In genomic region chr19:5828155-5828554, GRCm38 (mm10) we compare ENCODE assay signal across 22 mouse cellular contexts. TPM values are rescaled to one million over a fixed set of nuclear protein-coding genes. Genes with fewer than 3 reads are reported as not detected.
DNase-seq lines count a peak whose midpoint lies in the region; TF ChIP-seq lines count a peak whose summit lies in the region.
"Had no signal": no experiment of that assay in that cellular context is flagged by ENCODE, and none has a peak within 500 bp of the region (broad histone marks: within the 10 kb centered on the region; RNA-seq: fewer than 3 reads in every experiment).

No protein-coding gene starts in this region.

- no peak for DNase-seq in heart, adult 2 months
- no peak for DNase-seq in heart, postnatal 14 days
- DNase-seq in kidney, adult 2 months, result peak; percentile 32
- no peak for DNase-seq in kidney, postnatal 4 days
- DNase-seq in adipocyte (ENCODE audit: low spot score), result peak; percentile 46
- no peak for DNase-seq in Muller cell, postnatal 12 days (ENCODE audit: inconsistent ontology term)
- DNase-seq: cerebellum, adult 2 months; cerebellum, postnatal 25 days; heart, postnatal 36 days; lung, postnatal 14 days; thymus, adult 18-20 months; thymus, postnatal 4 days had no signal

- no peak overlapping the region for H3K4me3 ChIP-seq in heart, adult 2 months
- H3K4me3 ChIP-seq in kidney, adult 2 months (ENCODE audit: insufficient read depth, low read depth, low read length), result no peak overlapping the region
- no peak overlapping the region for H3K4me3 ChIP-seq in macrophage (ENCODE audit: inconsistent target)
- H3K4me3 ChIP-seq: embryonic facial prominence, embryonic 12.5 days; erythroblast, embryonic 14.5 days; forebrain, embryonic 13.5 days; hindbrain, embryonic 13.5 days; limb, embryonic 10.5 days; midbrain, embryonic 12.5 days; stomach, embryonic 15.5 days had no signal

- TF ChIP-seq EP300 in heart, adult 2 months (IDR thresholded peaks at IDR 0.05; ENCODE audit: insufficient read depth, low read depth, low read length), result no peak

- TF ChIP-seq CTCF in heart, adult 2 months (IDR thresholded peaks at IDR 0.05), result no peak
- TF ChIP-seq CTCF in kidney, adult 2 months (conservative IDR thresholded peaks at IDR 0.05; ENCODE audit: insufficient read depth, insufficient read length, low read depth, low read length), result no peak

- H3K27ac ChIP-seq in heart, adult 2 months, result peak overlapping the region; percentile 72
- peak overlapping the region; percentile 37; the same call in 1 of the 2 replicates for H3K27ac ChIP-seq in kidney, adult 2 months (ENCODE audit: insufficient read depth, low read depth, low read length)
- H3K27ac ChIP-seq in macrophage, result 0 out of 2 replicates have a peak overlapping the region, but pooled peaks have one; percentile 0
- H3K27ac ChIP-seq: embryonic facial prominence, embryonic 12.5 days; forebrain, embryonic 13.5 days; hindbrain, embryonic 13.5 days; limb, embryonic 10.5 days; liver, embryonic 14.5 days; midbrain, embryonic 12.5 days had no signal

- peaks cover 35% of the 10 kb centered on the region for H3K4me1 ChIP-seq in heart, adult 2 months (ENCODE audit: control insufficient read depth, insufficient read depth, low read length)
- H3K4me1 ChIP-seq in kidney, adult 2 months (ENCODE audit: control insufficient read depth, insufficient read depth, low read length), result peaks cover 44% of the 10 kb centered on the region

- H3K27me3 ChIP-seq in heart, adult 2 months (ENCODE audit: control insufficient read depth, insufficient read depth, low read length), result no peaks in the 10 kb centered on the region
- no peaks in the 10 kb centered on the region for H3K27me3 ChIP-seq in kidney, adult 2 months (replicated peaks; ENCODE audit: control insufficient read depth, insufficient read depth, low read length)
- H3K27me3 ChIP-seq: embryonic facial prominence, embryonic 12.5 days; forebrain, embryonic 13.5 days; hindbrain, embryonic 13.5 days; Patski; stomach, embryonic 15.5 days had no signal

- H3K36me3 ChIP-seq in heart, adult 2 months (ENCODE audit: control insufficient read depth, insufficient read depth, low read length), result peaks cover 59% of the 10 kb centered on the region
- peaks cover 7% of the 10 kb centered on the region; the same call in 1 of the 2 replicates for H3K36me3 ChIP-seq in kidney, adult 2 months (ENCODE audit: control insufficient read depth, insufficient read depth, low read length)
- H3K36me3 ChIP-seq in macrophage (ENCODE audit: inconsistent target), result peaks cover 59% of the 10 kb centered on the region
- H3K36me3 ChIP-seq: embryonic facial prominence, embryonic 12.5 days; hindbrain, embryonic 13.5 days; limb, embryonic 10.5 days; midbrain, embryonic 12.5 days; stomach, embryonic 15.5 days had no signal

- intact Hi-C loops in heart, adult 2 months (cut with DNase I), result no loop called here
- intact Hi-C loops in heart, postnatal 14 days (cut with DNase I), result no loop called here

- 84% methylated on average over 3 of the region's 3 CpGs for WGBS in heart, adult 2 months
- 46% methylated on average over 3 of the region's 3 CpGs for WGBS in kidney, adult 2 months
- 86% methylated on average over 1 of the region's 3 CpGs for WGBS in macrophage (ENCODE audit: missing documents)

- no peak for TF ChIP-seq POLR2A in heart, adult 2 months (IDR thresholded peaks at IDR 0.05; ENCODE audit: insufficient read depth, low read depth, low read length)
- no peak for TF ChIP-seq POLR2A in kidney, adult 2 months (IDR thresholded peaks at IDR 0.05; ENCODE audit: low read depth, low read length)

- H3K79me2 ChIP-seq in heart, adult 2 months (replicated peaks; ENCODE audit: control insufficient read depth, insufficient read depth, low read length), result no peaks in the 10 kb centered on the region
- peaks cover 71% of the 10 kb centered on the region for H3K79me2 ChIP-seq in macrophage (ENCODE audit: inconsistent target)

- no peak overlapping the region for H3K9ac ChIP-seq in heart, adult 2 months (ENCODE audit: low read depth, low read length)
- H3K9ac ChIP-seq: embryonic facial prominence, embryonic 12.5 days; forebrain, embryonic 13.5 days; hindbrain, embryonic 13.5 days; liver, embryonic 14.5 days; midbrain, embryonic 12.5 days; stomach, embryonic 15.5 days had no signal

RNA-seq across cellular contexts. Expression of gene Frmd8, which starts 46.9 kb away (rescaled TPM):
- total RNA-seq in heart, adult 2 months (2021), result 1 to 10 TPM; 7.7 to 8.4 TPM
- 7.0 and 9.3 TPM in 2 replicates for polyA plus RNA-seq in heart, adult 2 months (2012; rRNA removed)
- total RNA-seq in heart, postnatal 14 days (2021), result 10 to 100 TPM; 15.6 to 15.8 TPM
- 18.5 and 23.1 TPM in 2 replicates for polyA plus RNA-seq in kidney, adult 2 months (2012; rRNA removed)
- 10 to 100 TPM in 20 of 26 experiments, 1 to 10 TPM in 6; 4.2 to 72.2 (median 26.5) TPM for total RNA-seq in macrophage (2018; cell fraction: chromatin; rRNA removed)
- 10 to 100 TPM; 14.6 to 30.6 (median 23.5) TPM for total RNA-seq in macrophage (2018; cell fraction: cytosol; rRNA removed)
- total RNA-seq in macrophage (2018; cell fraction: nucleus; rRNA removed), result 10 to 100 TPM in 25 of 26 experiments, 1 to 10 TPM in 1; 8.8 to 44.5 (median 22.9) TPM
- polyA plus RNA-seq in macrophage (2018), result 8.1 to 26.2 TPM (median 19.8 TPM) in 3 replicates

RNA-seq across cellular contexts. Expression of gene Slc25a45, which starts 49.5 kb away (rescaled TPM):
- 1 to 10 TPM; 2.8 TPM for total RNA-seq in heart, adult 2 months (2021)
- 7.9 and 8.2 TPM in 2 replicates for polyA plus RNA-seq in heart, adult 2 months (2012; rRNA removed)
- total RNA-seq in heart, postnatal 14 days (2021), result 1 to 10 TPM; 3.3 to 4.5 TPM
- 52.7 and 63.4 TPM in 2 replicates for polyA plus RNA-seq in kidney, adult 2 months (2012; rRNA removed)
- total RNA-seq in macrophage (2018; cell fraction: chromatin; rRNA removed), result 100 to 1,000 TPM in 13 of 26 experiments, 10 to 100 TPM in 11, 1 to 10 TPM in 2; 8.2 to 252 (median 93.8) TPM
- 10 to 100 TPM; 23.1 to 86.6 (median 55.7) TPM for total RNA-seq in macrophage (2018; cell fraction: cytosol; rRNA removed)
- 100 to 1,000 TPM in 15 of 26 experiments, 10 to 100 TPM in 11; 18.0 to 263 (median 107) TPM for total RNA-seq in macrophage (2018; cell fraction: nucleus; rRNA removed)
- polyA plus RNA-seq in macrophage (2018), result 44.6 to 74.8 TPM (median 53.2 TPM) in 3 replicates
- polyA plus RNA-seq: erythroblast, embryonic 14.5 days had no signal

RNA-seq across cellular contexts. Expression of gene Scyl1, which starts 56.9 kb away (rescaled TPM):
- total RNA-seq in heart, adult 2 months (2021), result 10 to 100 TPM; 57.2 to 70.0 TPM
- 95.6 and 113 TPM in 2 replicates for polyA plus RNA-seq in heart, adult 2 months (2012; rRNA removed)
- total RNA-seq in heart, postnatal 14 days (2021), result 10 to 100 TPM; 66.2 to 67.2 TPM
- 107 and 134 TPM in 2 replicates for polyA plus RNA-seq in kidney, adult 2 months (2012; rRNA removed)
- total RNA-seq in macrophage (2018; cell fraction: chromatin; rRNA removed), result 100 to 1,000 TPM in 7 of 26 experiments, 10 to 100 TPM in 19; 63.9 to 148 (median 86.2) TPM
- total RNA-seq in macrophage (2018; cell fraction: cytosol; rRNA removed), result 10 to 100 TPM; 31.6 to 62.4 (median 45.0) TPM
- total RNA-seq in macrophage (2018; cell fraction: nucleus; rRNA removed), result 100 to 1,000 TPM in 4 of 26 experiments, 10 to 100 TPM in 22; 42.7 to 104 (median 71.0) TPM
- polyA plus RNA-seq in macrophage (2018), result 46.2 to 54.8 TPM (median 52.4 TPM) in 3 replicates

Comparison
In these comparisons a context has a peak if more than half of its experiments do, and no peak if none do; other contexts are left out.
1. DNase-seq: peak in kidney, adult 2 months (single experiment) and adipocyte (single experiment); none in heart, adult 2 months (0 of 2), heart, postnatal 14 days (0 of 2), kidney, postnatal 4 days (0 of 2) and Muller cell, postnatal 12 days (single experiment).
2. H3K27ac ChIP-seq: peak in every context shown above with its lines; median percentile 72 in heart, adult 2 months; 37 in kidney, adult 2 months; 0 in macrophage.